Mouse (Mus musculus) bone marrow macrophage, adult 2 months (primary cell): Measurements from ENCODE around the gene Srl. TPM values are rescaled to one million over a fixed set of nuclear protein-coding genes. Genes with fewer than 3 reads are reported as not detected.
"Not testable (repeated sequence)": the region's sequence is repeated elsewhere in the genome, so short reads cannot be mapped to it uniquely, and the experiment has no call there.

Experiments used
- H3K27ac ChIP-seq: 2 replicates; pipeline ENCODE4 v1.5.1; 2012; ENCODE audit warnings: low read depth, low read length; ENCODE audit not compliant: insufficient read depth
- H3K4me1 ChIP-seq: 2 replicates; pipeline ENCODE4 v1.6.1; 2012; ENCODE audit warnings: low read length; ENCODE audit not compliant: control insufficient read depth, insufficient read depth
- H3K4me3 ChIP-seq: 2 replicates; pipeline ENCODE4 v1.5.1; 2012; ENCODE audit warnings: mild to moderate bottlenecking, low read length, moderate library complexity; ENCODE audit not compliant: insufficient read depth
- CTCF ChIP-seq: IDR thresholded peaks from 2 replicates; pipeline ENCODE4 v1.5.1; 2012; ENCODE audit warnings: low read depth, mild to moderate bottlenecking, low read length, moderate library complexity
- POLR2A ChIP-seq: IDR thresholded peaks from 2 replicates; pipeline ENCODE4 v1.6.1; 2012; ENCODE audit warnings: mild to moderate bottlenecking, low read depth, low read length, borderline replicate concordance
- polyA plus RNA-seq: library from polyadenylated mRNA; stranded (reverse); fragments of >200 nt; gene quantifications from 2 replicates; pipeline ENCODE4 v1.2.4, GENCODE M21; 2012; ENCODE audit not compliant: missing spikeins, insufficient read depth, insufficient read length

Gene Srl
- polyA plus RNA-seq, 1 experiment = 1.6 TPM

DNA sequence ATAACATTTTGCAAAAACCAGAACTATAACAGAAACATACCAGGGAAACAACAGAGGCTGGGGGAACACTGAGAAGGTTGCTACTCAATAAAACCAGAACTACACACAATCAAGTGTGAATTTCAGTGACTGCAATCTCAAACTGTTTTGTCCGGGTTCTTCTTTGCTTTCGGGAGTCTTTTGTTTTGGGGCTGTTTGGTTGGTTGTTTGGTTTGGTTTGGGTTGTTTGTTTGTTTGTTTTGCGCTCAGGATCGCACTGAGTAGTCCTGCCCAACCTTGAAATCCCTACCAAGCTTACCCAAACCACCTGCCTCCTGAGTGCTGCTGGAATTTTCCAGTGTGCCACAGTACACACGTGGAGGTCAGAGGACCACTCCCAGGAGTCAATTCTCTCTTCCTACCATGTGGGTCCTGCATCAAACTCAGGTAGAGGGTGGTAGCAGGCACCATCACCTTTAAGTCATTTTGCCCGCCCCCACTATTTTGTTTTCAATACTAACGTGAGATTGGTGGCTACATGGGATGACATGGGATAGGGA lies 689 bp upstream of the Srl start:
- no peak for TF ChIP-seq CTCF
- no peak for TF ChIP-seq POLR2A
- Histone ChIP-seq H3K27ac (no peak overlapping the region; the same call in 1 of the 2 replicates), H3K4me1 (peaks cover 23% of the 10 kb centered on the region), H3K4me3 (0 out of 2 replicates have a peak overlapping the region, but pooled peaks have one; percentile 4)

DNA sequence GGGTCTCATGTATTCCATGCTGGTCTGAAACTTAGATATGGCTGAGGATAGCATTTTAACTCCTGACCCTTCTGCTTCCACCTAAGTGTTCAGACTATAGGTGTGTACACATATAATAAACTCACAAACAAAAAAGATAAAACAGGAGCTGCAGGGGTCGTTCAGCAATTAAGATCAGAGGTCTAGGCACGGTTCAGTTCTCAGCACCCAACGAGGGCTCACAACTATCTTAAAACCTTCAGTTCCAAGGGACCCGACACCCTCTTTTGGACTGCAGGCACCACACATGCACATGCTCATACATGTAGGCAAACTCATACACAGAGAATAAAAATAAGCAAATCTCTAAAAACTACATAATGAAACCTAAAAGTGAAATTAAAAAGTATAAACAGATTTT lies 583 bp downstream of the Srl start:
- peaks cover 25% of the 10 kb centered on the region for H3K4me1 ChIP-seq
- no peak overlapping the region for H3K27ac ChIP-seq
- TF ChIP-seq CTCF = no peak
- peak overlapping the region; percentile 63 for H3K4me3 ChIP-seq

DNA sequence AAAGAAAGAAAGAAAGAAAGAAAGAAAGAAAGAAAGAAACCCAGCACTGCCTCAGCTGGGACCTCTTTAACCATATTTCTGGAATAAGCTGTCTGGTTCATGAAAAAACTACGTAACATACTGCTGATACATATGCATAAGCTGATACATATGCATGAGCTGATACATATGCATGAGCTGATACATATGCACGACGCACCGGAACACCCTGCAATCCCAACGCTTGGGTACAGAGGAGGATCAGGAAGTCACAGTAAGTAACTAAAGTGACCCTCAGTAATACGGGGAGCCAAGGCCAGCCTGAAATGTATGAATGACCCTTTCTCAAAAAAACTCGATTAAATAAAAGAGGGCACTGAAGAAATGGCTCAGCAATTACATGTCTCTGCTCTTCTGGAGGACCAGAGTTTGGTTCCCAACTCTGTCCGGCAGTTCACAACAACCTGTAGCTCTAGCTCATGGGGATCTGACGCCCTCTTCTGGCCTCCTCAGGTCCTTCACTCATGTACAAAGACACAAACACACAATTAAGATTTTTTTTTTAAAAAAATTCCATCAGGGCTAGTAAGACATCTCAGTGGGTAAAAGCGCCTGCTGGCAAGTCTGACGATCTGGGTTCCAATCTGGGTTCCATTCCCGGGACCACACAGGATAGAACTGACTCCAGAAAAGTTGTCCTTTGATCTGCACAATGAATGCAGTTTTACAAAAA lies 1.4 kb downstream of the Srl start:
- Histone ChIP-seq H3K4me1 (peaks cover 25% of the 10 kb centered on the region), H3K4me3 (no peak overlapping the region), H3K27ac (no peak overlapping the region)
- TF ChIP-seq CTCF (no peak), POLR2A (no peak)

DNA sequence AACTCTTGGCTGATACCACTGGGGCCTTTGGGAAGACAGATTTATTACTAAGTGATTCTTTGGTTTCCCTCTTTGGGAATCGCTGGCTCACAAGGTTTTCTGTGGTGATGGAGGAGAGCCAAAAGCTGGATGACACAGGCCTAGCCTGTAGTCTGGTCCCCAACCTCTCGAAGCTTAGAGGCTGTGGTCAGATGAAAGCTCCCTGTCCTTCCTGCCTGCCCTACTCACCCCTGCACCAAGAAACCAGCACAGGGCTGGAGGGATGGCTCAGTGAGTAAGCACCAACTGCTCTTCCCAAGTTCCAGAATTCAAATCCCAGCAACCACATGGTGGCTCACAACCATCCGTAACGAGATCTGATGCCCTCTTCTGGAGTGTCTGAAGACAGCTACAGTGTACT lies 2.1 kb downstream of the Srl start:
- H3K27ac ChIP-seq = no peak overlapping the region
- no peak overlapping the region for H3K4me3 ChIP-seq
- H3K4me1 ChIP-seq = peaks cover 25% of the 10 kb centered on the region
- TF ChIP-seq POLR2A = no peak
- TF ChIP-seq CTCF = no peak

DNA sequence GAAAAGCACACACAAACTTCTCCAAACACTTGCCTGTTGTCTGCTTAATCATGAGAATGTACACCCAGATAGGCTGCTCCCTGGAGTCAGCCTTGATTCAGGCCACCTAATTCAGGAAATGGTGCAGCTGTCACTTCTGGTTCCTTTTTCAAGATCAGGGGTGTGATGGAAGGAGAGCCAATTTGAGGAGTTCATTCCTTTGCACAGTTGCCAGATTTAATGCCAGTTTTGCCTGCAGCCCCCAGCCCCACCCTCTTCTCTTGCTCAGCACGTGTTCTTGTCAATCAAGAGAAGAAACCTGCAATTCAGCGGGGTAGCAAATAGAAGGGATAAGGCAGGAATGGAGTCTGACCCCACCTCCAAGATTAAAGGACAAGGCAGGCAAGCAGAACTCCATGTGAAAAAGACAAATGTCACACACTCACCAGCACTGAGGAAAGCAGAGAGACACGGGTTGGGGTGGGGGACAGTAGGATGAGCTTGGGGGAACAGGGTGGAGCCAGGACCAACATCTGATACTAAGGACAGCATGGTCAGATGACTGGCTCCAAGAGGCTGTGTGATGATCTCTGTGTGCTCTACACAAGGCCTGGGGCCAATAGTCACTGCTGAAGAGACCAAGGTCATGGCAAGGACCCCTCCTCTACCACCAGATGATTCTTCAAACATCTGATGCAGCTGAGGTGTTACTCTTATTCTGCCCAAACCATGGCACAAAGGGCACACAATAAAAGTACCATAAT lies 3.8 kb downstream of the Srl start:
- H3K27ac ChIP-seq = peak overlapping the region; percentile 32
- no peak overlapping the region for H3K4me3 ChIP-seq
- no peak for TF ChIP-seq CTCF
- no peak for TF ChIP-seq POLR2A
- peaks cover 25% of the 10 kb centered on the region for H3K4me1 ChIP-seq

DNA sequence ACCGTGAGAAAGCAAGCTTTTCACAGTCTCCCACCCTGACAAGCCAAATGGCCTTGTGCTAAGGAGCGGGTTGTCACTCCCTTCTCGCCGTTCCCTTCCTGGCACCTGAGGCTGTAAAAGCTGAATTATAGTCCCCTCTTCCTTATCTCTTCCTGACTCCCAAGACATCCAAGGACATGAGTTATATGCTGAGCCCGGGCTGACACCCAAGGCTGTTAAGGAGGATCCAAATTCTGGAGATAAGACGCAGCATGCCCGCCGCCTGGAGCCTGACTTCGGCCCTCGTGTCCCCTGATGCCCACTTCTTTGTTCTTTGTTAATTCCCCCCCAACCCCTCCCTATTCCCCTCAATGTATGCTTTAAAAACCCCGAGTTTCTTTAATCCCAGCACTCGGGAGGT lies 14.2 kb downstream of the Srl start:
- not testable (repeated sequence) for H3K4me3 ChIP-seq, H3K4me1 ChIP-seq, H3K27ac ChIP-seq

DNA sequence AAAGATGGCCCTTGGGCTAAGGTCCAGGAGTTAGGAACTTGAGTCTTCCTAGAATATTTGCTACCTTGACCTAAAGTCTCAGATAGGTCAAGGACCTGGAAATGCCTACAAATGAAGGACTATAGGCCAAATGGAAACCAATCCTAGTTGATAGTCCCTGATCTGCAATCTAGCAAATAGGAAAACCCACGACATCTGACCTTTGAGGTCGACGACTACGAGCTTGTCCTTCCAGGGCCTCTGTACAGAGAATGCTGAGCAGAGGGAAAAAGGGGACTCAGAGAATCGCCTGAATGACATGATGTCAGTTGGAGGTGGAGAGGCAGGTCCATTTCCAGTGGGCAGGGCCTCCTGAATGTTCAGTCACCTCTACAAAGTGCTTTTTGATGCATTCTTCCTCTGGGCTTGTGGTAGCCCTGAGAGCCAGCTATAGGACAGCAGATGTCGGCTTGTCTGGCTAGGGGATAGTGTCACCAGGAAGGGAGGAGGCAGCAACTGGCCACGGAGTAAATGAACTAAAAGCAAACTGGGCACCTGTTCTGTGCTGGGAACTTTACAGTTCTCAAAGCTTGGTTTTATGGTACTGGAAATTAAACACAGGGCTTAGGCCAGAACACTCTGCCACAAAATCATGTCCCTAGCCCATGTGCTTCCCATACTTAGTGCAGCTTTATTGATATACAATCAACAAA lies 18.2 kb downstream of the Srl start:
- Histone ChIP-seq H3K27ac (no peak overlapping the region), H3K4me3 (no peak overlapping the region), H3K4me1 (peaks cover 8% of the 10 kb centered on the region)
- TF ChIP-seq CTCF (no peak), POLR2A (no peak)

DNA sequence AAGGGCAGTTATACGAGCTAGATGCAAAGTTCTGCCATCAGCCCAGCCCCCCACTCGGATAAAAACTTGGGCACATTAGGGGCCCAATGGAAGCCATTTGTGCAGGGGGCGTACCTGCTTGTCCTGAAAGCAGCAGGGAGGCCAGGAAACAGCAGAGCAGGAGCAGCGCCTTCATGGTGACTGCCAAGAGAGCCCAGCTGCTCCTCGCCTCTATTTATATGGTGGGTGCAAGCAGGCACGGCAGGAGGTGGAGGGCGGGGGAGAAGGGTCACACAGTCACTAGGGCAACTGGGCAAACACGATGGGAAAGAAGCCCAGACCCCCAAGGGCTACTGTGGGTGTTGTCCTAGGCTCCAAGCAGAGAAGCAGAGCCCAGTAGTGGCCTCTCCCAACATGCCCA lies 18.7 kb downstream of the Srl start:
- TF ChIP-seq CTCF (no peak), POLR2A (no peak)
- H3K4me3 ChIP-seq = no peak overlapping the region
- peaks cover 8% of the 10 kb centered on the region for H3K4me1 ChIP-seq
- no peak overlapping the region for H3K27ac ChIP-seq

DNA sequence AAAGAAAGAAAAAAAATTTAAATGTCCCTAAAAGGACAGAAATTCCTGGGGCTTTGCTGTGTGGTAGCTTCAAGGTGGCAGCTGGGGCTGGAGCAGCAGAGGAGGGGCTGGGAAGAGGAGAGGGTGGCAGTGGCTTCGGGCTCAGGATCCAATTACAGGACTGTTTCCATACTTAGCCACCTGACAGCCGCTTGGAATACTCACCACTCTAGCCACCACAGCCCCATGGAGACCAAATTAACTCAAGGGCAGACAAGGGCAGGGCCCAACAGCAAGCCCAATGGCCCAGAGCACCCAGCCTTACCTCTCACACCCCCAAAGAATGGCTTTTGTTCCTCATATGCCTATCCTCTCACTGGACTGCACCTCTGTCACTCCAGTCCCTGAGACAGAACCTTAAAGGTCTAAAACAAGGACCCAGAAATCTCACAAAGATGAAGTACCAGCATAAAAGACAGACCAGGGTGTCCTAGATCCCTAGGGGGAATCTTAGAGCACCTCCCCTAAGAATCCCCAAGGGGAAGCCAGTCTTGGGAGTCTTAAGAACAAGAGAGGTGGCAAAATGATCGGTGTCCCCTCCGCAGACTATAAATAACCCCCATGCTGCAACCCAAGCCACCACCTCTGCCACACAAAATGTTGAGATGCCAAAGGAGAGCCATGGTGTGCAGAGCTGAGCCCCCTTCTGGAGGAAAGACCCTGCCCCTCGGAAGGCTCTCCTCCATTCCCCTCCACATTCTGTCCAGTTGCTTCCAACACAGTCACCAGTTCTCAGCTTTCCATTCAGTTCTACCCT lies 19.7 kb downstream of the Srl start:
- TF ChIP-seq POLR2A (no peak), CTCF (no peak)
- H3K4me1 ChIP-seq = peaks cover 8% of the 10 kb centered on the region
- H3K4me3 ChIP-seq = no peak overlapping the region
- H3K27ac ChIP-seq = no peak overlapping the region
